Mouse (Mus musculus) E14TG2a.4 (cell line): ENCODE results near the gene Tmc8.

Source experiments
- CTCF ChIP-seq: conservative IDR thresholded peaks from 2 replicates; pipeline ENCODE4 v1.5.1; 2014; ENCODE audit warnings: low read length
- NANOG ChIP-seq: IDR thresholded peaks from 2 replicates; pipeline ENCODE4 v1.6.1; 2014; ENCODE audit warnings: borderline replicate concordance, low read length, mixed read lengths
- POU5F1 ChIP-seq: IDR thresholded peaks from 2 replicates; pipeline ENCODE4 v1.6.1; 2014; ENCODE audit warnings: low read length, borderline replicate concordance

DNA sequence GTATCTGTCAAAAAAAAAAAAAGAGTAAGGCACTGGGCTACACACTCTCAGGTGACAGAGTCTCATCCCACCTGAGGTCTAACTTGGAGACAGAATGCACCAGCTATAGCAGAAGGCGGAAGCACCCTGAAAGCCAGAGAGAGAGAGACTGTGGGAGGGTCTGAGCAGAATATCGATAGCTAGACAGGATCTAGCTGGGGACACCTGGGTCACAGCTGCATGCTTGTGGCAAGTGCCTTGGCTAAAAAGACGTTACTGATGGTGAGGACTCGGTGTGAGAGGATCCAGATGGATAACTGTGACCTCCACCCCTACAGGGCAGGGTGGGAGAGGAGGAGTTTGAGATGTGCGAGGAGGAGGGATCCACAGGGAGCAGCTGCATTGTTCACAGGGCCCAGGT lies 15.1 kb downstream of the Tmc8 start:
- no peak for TF ChIP-seq CTCF
- no peak for TF ChIP-seq POU5F1
- TF ChIP-seq NANOG = no peak
